Mouse (Mus musculus): Measurements from ENCODE around the gene 2810408A11Rik. TPM values are rescaled to one million over a fixed set of nuclear protein-coding genes. Genes with fewer than 3 reads are reported as not detected.
"Not testable (repeated sequence)": the region's sequence is repeated elsewhere in the genome, so short reads cannot be mapped to it uniquely, and the experiment has no call there.

Gene 2810408A11Rik
- polyA plus RNA-seq, 1 experiment from 2014 or later, result 5.4 TPM

DNA sequence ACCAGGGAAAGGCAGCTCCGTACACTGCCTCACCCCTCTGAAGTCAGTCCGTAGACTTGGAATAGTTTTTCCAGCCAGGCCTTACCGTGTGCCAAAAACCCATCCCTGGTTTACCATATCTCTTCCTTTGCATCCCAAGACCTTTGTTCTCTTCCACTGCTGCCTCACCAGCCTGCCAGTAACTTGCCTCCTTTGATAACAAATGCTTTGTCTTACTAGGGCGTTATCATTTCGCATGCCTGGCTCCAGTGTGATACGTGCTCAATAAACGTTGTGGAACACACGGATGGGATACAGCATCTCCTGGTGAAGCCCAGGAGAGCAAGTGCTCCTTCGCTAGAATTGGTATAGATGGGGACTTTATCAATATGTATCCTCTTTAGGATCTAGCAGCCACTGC, 33.5 kb downstream of the 2810408A11Rik start:
- WGBS, result 60% methylated on average over 9 of the region's 9 CpGs
- Histone ChIP-seq H3K9me3 (ENCODE audit: control insufficient read depth, low read length) (no peaks in the 10 kb centered on the region), H3K27me3 (replicated peaks; ENCODE audit: control insufficient read depth, insufficient read depth, low read length) (no peaks in the 10 kb centered on the region), H3K27ac (ENCODE audit: low read length) (no peak overlapping the region), H3K4me1 (ENCODE audit: control insufficient read depth, insufficient read depth, low read length) (no peaks in the 10 kb centered on the region), H3K4me2 (ENCODE audit: low read depth, low read length) (no peak overlapping the region), H3K4me3 (ENCODE audit: low read length) (no peak overlapping the region), H3K9ac (ENCODE audit: low read depth, low read length) (no peak overlapping the region), H3K36me3 (ENCODE audit: control insufficient read depth, insufficient read depth, low read length) (no peaks in the 10 kb centered on the region)
- no peak for ATAC-seq

DNA sequence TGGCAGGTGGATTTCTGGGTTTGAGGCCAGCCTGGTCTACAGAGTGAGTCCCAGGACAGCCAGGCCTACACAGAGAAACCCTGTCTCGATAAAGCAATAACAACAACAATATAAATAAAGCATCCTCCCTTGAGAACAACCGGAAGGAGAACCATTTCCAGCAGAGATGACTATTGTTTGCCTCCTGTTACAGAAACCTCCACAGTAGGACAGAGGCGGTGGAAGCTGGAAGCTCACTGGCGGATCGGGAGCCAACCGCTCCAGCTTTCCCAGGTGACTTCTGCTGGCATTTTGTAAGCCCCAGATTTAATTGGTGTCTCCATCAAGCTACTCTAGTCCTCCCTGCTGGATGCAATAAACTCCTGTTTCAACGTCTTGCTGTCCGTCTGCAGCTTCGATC, 35.2 kb downstream of the 2810408A11Rik start:
- H3K4me2 ChIP-seq (ENCODE audit: low read depth, low read length), result no peak overlapping the region
- H3K36me3 ChIP-seq (ENCODE audit: control insufficient read depth, insufficient read depth, low read length), result no peaks in the 10 kb centered on the region
- H3K9me3 ChIP-seq (ENCODE audit: control insufficient read depth, low read length), result no peaks in the 10 kb centered on the region
- no peak overlapping the region for H3K27ac ChIP-seq (ENCODE audit: low read length)
- no peak for ATAC-seq
- H3K4me3 ChIP-seq (ENCODE audit: low read length), result no peak overlapping the region
- WGBS, result 80% methylated on average over 9 of the region's 9 CpGs
- no peaks in the 10 kb centered on the region for H3K4me1 ChIP-seq (ENCODE audit: control insufficient read depth, insufficient read depth, low read length)
- H3K27me3 ChIP-seq (replicated peaks; ENCODE audit: control insufficient read depth, insufficient read depth, low read length), result no peaks in the 10 kb centered on the region
- H3K9ac ChIP-seq (ENCODE audit: low read depth, low read length), result no peak overlapping the region

DNA sequence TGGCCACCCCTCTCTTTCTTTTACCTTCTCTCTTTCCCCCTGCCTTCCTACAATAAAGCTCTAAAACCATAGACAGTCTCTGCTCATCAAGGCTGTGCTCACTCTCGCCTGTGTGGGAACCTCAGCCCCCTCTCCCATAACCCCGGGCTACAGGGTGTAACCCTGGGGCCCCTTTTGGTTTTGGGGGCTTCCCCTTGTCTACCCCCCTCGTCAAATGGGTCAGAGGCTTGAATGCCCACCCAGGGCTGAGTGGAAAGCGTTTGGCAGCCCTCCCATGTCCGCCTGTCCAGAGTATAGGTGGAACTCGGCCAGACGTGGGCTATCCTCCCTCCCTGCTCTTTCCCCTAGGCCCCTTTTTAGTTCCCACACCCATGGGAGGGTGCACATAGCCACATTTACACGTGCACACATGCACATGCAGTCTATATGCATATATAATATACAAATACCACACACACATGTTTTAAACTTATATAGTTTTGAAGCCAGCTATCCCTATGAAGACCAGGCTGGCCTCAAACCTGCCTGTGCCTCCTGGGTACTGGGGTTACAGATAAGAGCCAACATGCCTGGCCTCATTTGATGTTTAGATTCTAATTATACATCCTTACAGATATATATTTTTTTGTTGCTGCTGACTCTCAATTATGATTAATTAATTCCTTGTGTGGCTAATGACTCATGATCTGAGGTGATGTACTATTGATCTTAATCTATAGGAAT, 36.5 kb downstream of the 2810408A11Rik start:
- Histone ChIP-seq H3K27me3 (replicated peaks; ENCODE audit: control insufficient read depth, insufficient read depth, low read length) (no peaks in the 10 kb centered on the region), H3K9me3 (ENCODE audit: control insufficient read depth, low read length) (no peaks in the 10 kb centered on the region)
- ATAC-seq, result no peak

DNA sequence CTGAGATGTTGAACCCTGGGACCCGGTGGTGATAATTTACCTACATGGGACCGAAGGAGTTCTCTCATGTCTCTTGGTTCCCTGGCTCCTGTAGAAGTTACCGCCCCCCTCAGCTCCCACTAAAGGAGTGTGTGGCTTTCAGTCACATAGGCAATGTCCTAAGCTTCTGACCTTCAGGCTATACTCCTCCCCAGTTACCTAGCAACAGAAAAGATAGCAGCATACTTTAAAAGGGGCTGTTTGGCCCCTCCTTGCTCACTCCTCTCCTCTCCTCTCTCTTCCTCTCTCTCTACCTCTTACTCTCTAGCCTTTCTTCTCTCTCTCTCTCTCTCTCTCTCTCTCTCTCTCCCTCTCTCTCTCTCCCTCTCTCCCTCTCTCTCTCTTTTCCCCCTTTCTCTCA, 37.1 kb downstream of the 2810408A11Rik start:
- H3K4me1 ChIP-seq (ENCODE audit: control insufficient read depth, insufficient read depth, low read length); H3K36me3 ChIP-seq (ENCODE audit: control insufficient read depth, insufficient read depth, low read length); H3K4me2 ChIP-seq (ENCODE audit: low read depth, low read length); H3K27ac ChIP-seq (ENCODE audit: low read length); H3K27me3 ChIP-seq (replicated peaks; ENCODE audit: control insufficient read depth, insufficient read depth, low read length); H3K4me3 ChIP-seq (ENCODE audit: low read length); H3K9ac ChIP-seq (ENCODE audit: low read depth, low read length); H3K9me3 ChIP-seq (ENCODE audit: control insufficient read depth, low read length); ATAC-seq: not testable (repeated sequence)
- WGBS, result 56% methylated on average over 3 of the region's 3 CpGs

More for the DNA sequence above, 36.5 kb downstream of the 2810408A11Rik start:
- no peaks in the 10 kb centered on the region for H3K4me1 ChIP-seq (ENCODE audit: control insufficient read depth, insufficient read depth, low read length)
- no peak overlapping the region for H3K4me3 ChIP-seq (ENCODE audit: low read length)
- no peak overlapping the region for H3K4me2 ChIP-seq (ENCODE audit: low read depth, low read length)
- no peaks in the 10 kb centered on the region for H3K36me3 ChIP-seq (ENCODE audit: control insufficient read depth, insufficient read depth, low read length)
- WGBS, result 57% methylated on average over 8 of the region's 8 CpGs
- no peak overlapping the region for H3K9ac ChIP-seq (ENCODE audit: low read depth, low read length)
- no peak overlapping the region for H3K27ac ChIP-seq (ENCODE audit: low read length)

DNA sequence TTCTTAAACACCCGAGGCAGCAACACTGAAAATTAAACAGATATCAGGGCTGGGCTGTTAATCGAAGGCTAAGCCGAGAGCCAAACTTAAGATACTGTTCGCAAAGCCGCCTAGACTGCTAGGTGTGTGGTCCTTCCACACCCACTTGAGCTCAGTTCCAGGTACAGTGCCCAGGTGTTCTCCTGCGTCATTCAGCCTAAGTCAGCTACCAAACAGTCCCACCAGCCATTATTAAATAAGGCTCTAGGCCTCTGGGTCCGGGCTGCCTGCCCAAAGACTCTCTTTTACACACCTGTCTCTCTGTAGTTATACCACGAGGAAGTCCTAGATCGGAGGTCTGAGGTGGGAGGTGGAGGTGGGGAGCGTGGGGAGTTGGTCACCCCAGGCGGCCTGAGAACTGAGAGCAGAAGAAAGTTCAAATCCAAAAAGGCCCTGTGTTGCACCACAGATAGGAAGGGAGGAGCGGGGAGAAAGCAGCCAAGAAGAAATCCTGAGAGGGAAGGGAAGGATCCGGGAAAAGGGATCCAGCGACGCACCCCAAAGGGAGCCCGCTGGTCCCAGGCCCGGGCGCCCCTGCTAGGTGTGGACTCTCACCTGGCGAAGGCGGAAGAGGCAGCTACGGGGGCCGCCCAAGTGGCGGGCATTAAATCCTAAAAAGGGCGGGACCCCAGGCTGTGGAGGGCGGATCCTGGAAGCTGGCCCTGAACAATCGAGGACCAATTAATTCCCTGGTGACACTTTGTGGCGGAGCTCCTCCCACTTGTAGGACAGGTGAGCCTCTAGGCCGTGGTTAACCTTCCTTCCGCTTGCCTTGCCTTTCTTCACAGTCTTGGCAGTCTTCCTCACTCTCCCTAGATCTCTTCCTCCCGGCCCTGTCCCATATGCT, 42.4 kb downstream of the 2810408A11Rik start, which contains the start of gene Tnk1:
Gene Tnk1 (minus strand): TSS at position 618 of the 886 bp plus-strand sequence.
- Histone ChIP-seq H3K36me3 (ENCODE audit: control insufficient read depth, insufficient read depth, low read length) (no peaks in the 10 kb centered on the region), H3K27me3 (replicated peaks; ENCODE audit: control insufficient read depth, insufficient read depth, low read length) (no peaks in the 10 kb centered on the region), H3K9ac (ENCODE audit: low read depth, low read length) (peak within 1 kb of the TSS; percentile 74), H3K27ac (ENCODE audit: low read length) (peak within 1 kb of the TSS; percentile 82), H3K4me3 (ENCODE audit: low read length) (peak within 1 kb of the TSS; percentile 51), H3K9me3 (ENCODE audit: control insufficient read depth, low read length) (no peaks in the 10 kb centered on the region), H3K4me2 (ENCODE audit: low read depth, low read length) (peak within 1 kb of the TSS; percentile 28), H3K4me1 (ENCODE audit: control insufficient read depth, insufficient read depth, low read length) (peaks cover 5% of the 10 kb centered on the region; the same call in 1 of the 2 replicates)
- 18% methylated on average over 30 of the region's 30 CpGs for WGBS
- ATAC-seq, result peak; percentile 95

DNA sequence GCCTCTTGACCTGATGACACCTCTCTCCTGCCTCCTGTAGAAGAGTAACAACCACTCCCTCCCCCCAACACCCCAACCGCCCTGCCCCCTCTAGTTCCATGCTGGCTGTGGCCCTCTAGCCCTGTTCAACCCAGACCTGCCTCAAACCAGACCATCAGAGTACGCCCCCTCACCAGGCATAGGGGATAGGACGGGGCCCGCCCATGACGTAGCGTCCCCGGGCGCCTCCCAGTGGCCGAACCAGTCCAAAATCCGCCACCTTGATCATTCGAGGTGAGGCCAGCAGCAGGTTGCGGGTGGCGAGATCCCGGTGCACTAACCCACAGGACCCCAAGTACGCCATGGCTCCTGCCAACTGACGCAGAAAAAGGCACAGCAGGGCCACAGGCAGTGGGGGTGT, 45.4 kb downstream of the 2810408A11Rik start:
- WGBS, result 38% methylated on average over 16 of the region's 16 CpGs

DNA sequence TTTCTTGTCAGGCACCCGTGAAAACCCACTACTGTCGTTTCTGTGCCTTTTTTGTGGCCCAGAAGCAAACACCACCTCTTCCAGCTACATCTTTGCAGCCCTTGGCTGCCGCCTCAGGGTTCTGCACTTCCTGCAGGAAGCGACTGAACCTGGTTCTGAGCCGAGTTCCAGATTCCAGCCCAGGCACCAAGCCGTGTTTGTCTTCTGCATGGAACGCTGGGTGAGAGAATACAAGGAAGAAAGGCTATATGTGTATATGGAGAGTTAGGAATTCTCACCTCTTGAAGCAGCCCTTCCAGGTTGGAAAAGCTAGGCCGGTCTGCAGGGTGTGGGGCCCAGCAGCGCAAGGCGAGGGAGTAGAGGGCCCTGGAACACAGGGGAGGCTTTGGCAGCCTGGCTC, 46.1 kb downstream of the 2810408A11Rik start:
- WGBS, result 82% methylated on average over 10 of the region's 10 CpGs
- peaks cover 13% of the 10 kb centered on the region; the same call in 1 of the 2 replicates for H3K36me3 ChIP-seq (ENCODE audit: control insufficient read depth, insufficient read depth, low read length)

More for the DNA sequence above, 45.4 kb downstream of the 2810408A11Rik start:
- Histone ChIP-seq H3K9me3 (ENCODE audit: control insufficient read depth, low read length) (no peaks in the 10 kb centered on the region), H3K27me3 (replicated peaks; ENCODE audit: control insufficient read depth, insufficient read depth, low read length) (no peaks in the 10 kb centered on the region), H3K4me1 (ENCODE audit: control insufficient read depth, insufficient read depth, low read length) (peaks cover 5% of the 10 kb centered on the region; the same call in 1 of the 2 replicates), H3K27ac (ENCODE audit: low read length) (no peak overlapping the region), H3K4me3 (ENCODE audit: low read length) (no peak overlapping the region), H3K4me2 (ENCODE audit: low read depth, low read length) (no peak overlapping the region), H3K36me3 (ENCODE audit: control insufficient read depth, insufficient read depth, low read length) (peaks cover 11% of the 10 kb centered on the region; the same call in 1 of the 2 replicates), H3K9ac (ENCODE audit: low read depth, low read length) (no peak overlapping the region)
- ATAC-seq, result no peak

DNA sequence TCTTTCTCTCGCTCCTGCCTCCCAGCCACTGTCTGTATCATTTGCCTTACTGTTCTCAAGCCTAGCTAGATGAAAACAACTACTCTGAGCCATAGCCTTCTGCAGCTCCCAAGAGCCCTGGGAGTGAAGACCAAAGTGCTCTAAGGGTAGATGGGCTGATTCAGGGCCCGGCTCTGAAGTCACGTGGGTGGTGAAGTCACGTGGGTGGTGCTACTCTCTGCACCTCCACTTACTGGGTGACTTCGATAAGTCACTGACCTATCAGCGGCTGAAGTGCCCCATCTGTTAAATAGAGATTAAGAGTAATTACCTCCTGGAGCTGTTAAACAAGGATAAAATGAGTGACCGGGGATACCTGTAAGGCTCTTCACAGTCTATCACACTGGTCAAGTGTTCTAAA, 46.8 kb downstream of the 2810408A11Rik start:
- peaks cover 15% of the 10 kb centered on the region; the same call in 1 of the 2 replicates for H3K36me3 ChIP-seq (ENCODE audit: control insufficient read depth, insufficient read depth, low read length)
- no peak overlapping the region for H3K4me2 ChIP-seq (ENCODE audit: low read depth, low read length)
- peaks cover 5% of the 10 kb centered on the region; the same call in 1 of the 2 replicates for H3K4me1 ChIP-seq (ENCODE audit: control insufficient read depth, insufficient read depth, low read length)
- peak overlapping the region; percentile 1; the same call in 1 of the 2 replicates for H3K27ac ChIP-seq (ENCODE audit: low read length)
- no peak overlapping the region for H3K4me3 ChIP-seq (ENCODE audit: low read length)
- no peak overlapping the region for H3K9ac ChIP-seq (ENCODE audit: low read depth, low read length)
- H3K9me3 ChIP-seq (ENCODE audit: control insufficient read depth, low read length), result no peaks in the 10 kb centered on the region
- 44% methylated on average over 7 of the region's 7 CpGs for WGBS
- H3K27me3 ChIP-seq (replicated peaks; ENCODE audit: control insufficient read depth, insufficient read depth, low read length), result no peaks in the 10 kb centered on the region
- peak; percentile 63 for ATAC-seq

More for the DNA sequence above, 46.1 kb downstream of the 2810408A11Rik start:
- H3K4me1 ChIP-seq (ENCODE audit: control insufficient read depth, insufficient read depth, low read length), result peaks cover 5% of the 10 kb centered on the region; the same call in 1 of the 2 replicates
- no peaks in the 10 kb centered on the region for H3K9me3 ChIP-seq (ENCODE audit: control insufficient read depth, low read length)
- no peak overlapping the region for H3K9ac ChIP-seq (ENCODE audit: low read depth, low read length)
- H3K27me3 ChIP-seq (replicated peaks; ENCODE audit: control insufficient read depth, insufficient read depth, low read length), result no peaks in the 10 kb centered on the region
- no peak overlapping the region for H3K4me2 ChIP-seq (ENCODE audit: low read depth, low read length)
- H3K4me3 ChIP-seq (ENCODE audit: low read length), result no peak overlapping the region
- no peak for ATAC-seq
- no peak overlapping the region for H3K27ac ChIP-seq (ENCODE audit: low read length)

DNA sequence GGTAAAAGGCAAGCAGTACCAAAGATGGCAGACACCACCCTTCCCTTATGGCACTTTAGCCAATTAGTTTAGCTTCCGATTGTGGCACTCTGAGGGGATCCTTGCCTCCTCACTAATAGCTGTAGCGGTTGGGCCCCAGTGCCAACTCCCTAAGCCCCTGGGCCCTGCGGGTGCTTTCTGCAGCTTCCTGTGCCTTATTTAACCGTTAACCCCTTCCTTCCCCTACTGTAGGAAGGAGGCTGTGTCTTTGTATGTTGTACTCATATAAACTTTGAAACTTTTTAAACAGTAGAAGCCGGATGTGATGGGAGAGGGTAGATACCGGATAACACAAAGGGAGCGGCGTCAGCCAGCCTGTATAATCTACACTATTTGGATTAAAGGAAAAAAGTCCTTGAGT, 50.0 kb downstream of the 2810408A11Rik start:
- ATAC-seq, result no peak

More for the DNA sequence above, 50.0 kb downstream of the 2810408A11Rik start:
- Histone ChIP-seq H3K27me3 (replicated peaks; ENCODE audit: control insufficient read depth, insufficient read depth, low read length) (no peaks in the 10 kb centered on the region), H3K9me3 (ENCODE audit: control insufficient read depth, low read length) (no peaks in the 10 kb centered on the region), H3K4me2 (ENCODE audit: low read depth, low read length) (no peak overlapping the region), H3K4me3 (ENCODE audit: low read length) (no peak overlapping the region), H3K9ac (ENCODE audit: low read depth, low read length) (no peak overlapping the region), H3K27ac (ENCODE audit: low read length) (no peak overlapping the region), H3K4me1 (ENCODE audit: control insufficient read depth, insufficient read depth, low read length) (peaks cover 16% of the 10 kb centered on the region), H3K36me3 (ENCODE audit: control insufficient read depth, insufficient read depth, low read length) (peaks cover 21% of the 10 kb centered on the region; the same call in 1 of the 2 replicates)
- 71% methylated on average over 8 of the region's 8 CpGs for WGBS

Data from intestine, embryonic 16.5 days (tissue).